Mouse (Mus musculus) T-cell, adult 66 days (primary cell): ENCODE measurements around the gene Ceacam20. TPM values are rescaled to one million over a fixed set of nuclear protein-coding genes. Genes with fewer than 3 reads are reported as not detected.

ENCODE experiments used
- total RNA-seq, 2 experiments: library from RNA; stranded (reverse); gene quantifications; 3 replicates in 1 of 2; 4 replicates in 1 of 2; pipeline ENCODE4 v1.2.4; 2023

Ceacam20 gene
- total RNA-seq = not detected

GRCm38 (mm10) chr7:19964985-19965579 is at the start of gene Ceacam20:
TSS of gene Ceacam20 (plus strand) at chr7:19965412.

GRCm38 (mm10) chr7:19920506-19921261 is 44.5 kb upstream of the Ceacam20 start, which contains the start of gene Pvr:
TSS of gene Pvr (minus strand) at chr7:19921160.

GRCm38 (mm10) chr7:19950589-19950988 is 14.6 kb upstream of the Ceacam20 start, which contains the start of gene Igsf23:
TSS of gene Igsf23 (minus strand) at chr7:19950756.

GRCm38 (mm10) chr7:19991165-19991564 is 26.0 kb downstream of the Ceacam20 start, which contains the start of gene Nlrp9b:
TSS of gene Nlrp9b (plus strand) at chr7:19991465.

Other genes with a start within 250 kb of the Ceacam20 start
- gene Tomm40, start 250.0 kb upstream of the Ceacam20 start, total RNA-seq = 10 to 100 TPM; 55.3 to 66.2 TPM
- gene Nectin2, start 214.9 kb upstream of the Ceacam20 start, total RNA-seq = under 1 TPM in 1 of 2 experiments, not detected in 1; 0.38 TPM
- gene Bcam, start 194.4 kb upstream of the Ceacam20 start, total RNA-seq = under 1 TPM in 1 of 2 experiments, not detected in 1; 0.24 TPM
- gene Cblc, start 168.6 kb upstream of the Ceacam20 start, total RNA-seq = not detected
- gene Bcl3, start 142.6 kb upstream of the Ceacam20 start, total RNA-seq = 10 to 100 TPM; 29.5 to 32.2 TPM
- gene Gm19345, start 113.4 kb upstream of the Ceacam20 start, total RNA-seq = not detected
- under 1 TPM; 0.36 to 0.90 TPM for gene Ceacam16, start 104.1 kb upstream of the Ceacam20 start, total RNA-seq
- gene Ceacam19, start 77.4 kb upstream of the Ceacam20 start, total RNA-seq = not detected
- gene Pvr, start 44.3 kb upstream of the Ceacam20 start, total RNA-seq = 10 to 100 TPM; 69.4 to 80.7 TPM
- gene Igsf23, start 14.7 kb upstream of the Ceacam20 start, total RNA-seq = 1 to 10 TPM; 3.4 to 6.3 TPM
- not detected for gene Nlrp9b, start 26.1 kb downstream of the Ceacam20 start, total RNA-seq
- gene Vmn1r91, start 134.3 kb downstream of the Ceacam20 start, total RNA-seq = not detected
- not detected for gene Gm16442, start 157.2 kb downstream of the Ceacam20 start, total RNA-seq
- gene Vmn1r93, start 173.7 kb downstream of the Ceacam20 start, total RNA-seq = not detected
- gene Vmn1r94, start 203.0 kb downstream of the Ceacam20 start, total RNA-seq = not detected
- gene Vmn1r95, start 228.3 kb downstream of the Ceacam20 start, total RNA-seq = not detected
- not detected for gene Gm6164, start 240.2 kb downstream of the Ceacam20 start, total RNA-seq